Mouse (Mus musculus): ENCODE measurements around the gene Vsig2.

Gene Vsig2

GRCm38 (mm10) chr9:37536851-37537250 lies 2.2 kb upstream of the Vsig2 start:
- DNase-seq = no peak

- peak; percentile 18 for DNase-seq
Observed at GRCm38 (mm10) chr9:37537658-37538250, 1.3 kb upstream of the Vsig2 start.

- no peak for DNase-seq
Observed at GRCm38 (mm10) chr9:37540226-37540625, 1.2 kb downstream of the Vsig2 start.

GRCm38 (mm10) chr9:37540701-37541575 lies 1.9 kb downstream of the Vsig2 start:
- DNase-seq = no peak

- DNase-seq = no peak
Observed at GRCm38 (mm10) chr9:37541851-37542642, 3.0 kb downstream of the Vsig2 start.

GRCm38 (mm10) chr9:37543869-37544440 lies 4.9 kb downstream of the Vsig2 start:
- no peak for DNase-seq

- DNase-seq = peak; percentile 72
Observed at GRCm38 (mm10) chr9:37544447-37545165, 5.6 kb downstream of the Vsig2 start.

- peak; percentile 32 for DNase-seq
Observed at GRCm38 (mm10) chr9:37545166-37545610, 6.1 kb downstream of the Vsig2 start.

- DNase-seq = no peak
Observed at GRCm38 (mm10) chr9:37545847-37546452, 6.9 kb downstream of the Vsig2 start.

- DNase-seq = no peak
Observed at GRCm38 (mm10) chr9:37546889-37547288, 7.8 kb downstream of the Vsig2 start.

- DNase-seq = no peak
Observed at GRCm38 (mm10) chr9:37550435-37550834, 11.4 kb downstream of the Vsig2 start.

- DNase-seq = no peak
Observed at GRCm38 (mm10) chr9:37551751-37552531, 12.9 kb downstream of the Vsig2 start.

- peak; percentile 93 for DNase-seq
Observed at GRCm38 (mm10) chr9:37552536-37553293, 13.7 kb downstream of the Vsig2 start, which contains the start of gene Nrgn. Nrgn (minus strand) TSS chr9:37552904.

- no peak for DNase-seq
Observed at GRCm38 (mm10) chr9:37554279-37554678, 15.2 kb downstream of the Vsig2 start.

GRCm38 (mm10) chr9:37554838-37555748 lies 16.0 kb downstream of the Vsig2 start, which contains the start of gene Siae:
Siae (plus strand) TSS chr9:37555698.
- no peak for DNase-seq

GRCm38 (mm10) chr9:37556366-37556765 lies 17.3 kb downstream of the Vsig2 start:
- no peak for DNase-seq

- no peak for DNase-seq
Observed at GRCm38 (mm10) chr9:37560617-37561016, 21.6 kb downstream of the Vsig2 start.

- DNase-seq = no peak
Observed at GRCm38 (mm10) chr9:37563805-37564204, 24.8 kb downstream of the Vsig2 start.

GRCm38 (mm10) chr9:37567019-37567418 lies 28.0 kb downstream of the Vsig2 start:
- DNase-seq = no peak

Measured in retina, postnatal 1 day (tissue).